Mouse (Mus musculus) erythroblast, embryonic 14.5 days (primary cell): ENCODE data around the gene Nectin1.

Source experiments
- GATA1 ChIP-seq: IDR thresholded peaks from 2 replicates; pipeline ENCODE4 v1.6.1; 2012; ENCODE audit warnings: low read length, inconsistent platforms, mixed read lengths
- TAL1 ChIP-seq: IDR thresholded peaks from 3 replicates; pipeline ENCODE4 v1.6.1; 2012; ENCODE audit warnings: low read length, inconsistent platforms, mixed read lengths

GRCm38 (mm10) chr9:43738480-43739084 is 5.2 kb upstream of the Nectin1 start:
- no peak for TF ChIP-seq GATA1
- TF ChIP-seq TAL1, result no peak
